Mouse (Mus musculus): Measurements from ENCODE around the gene Wdtc1.

Wdtc1 gene

GRCm38 (mm10) chr4:133282656-133283055 is 70.6 kb downstream of the Wdtc1 start:
- no peak for DNase-seq (ENCODE audit: low spot score in 2 of 2)

- no peak for DNase-seq (ENCODE audit: low spot score in 2 of 2)
Measured at GRCm38 (mm10) chr4:133281951-133282481, 71.3 kb downstream of the Wdtc1 start.

- DNase-seq (ENCODE audit: low spot score in 2 of 2), result no peak
Measured at GRCm38 (mm10) chr4:133281513-133281912, 71.8 kb downstream of the Wdtc1 start.

- DNase-seq (ENCODE audit: low spot score in 2 of 2), result no peak
Measured at GRCm38 (mm10) chr4:133278482-133278881, 74.8 kb downstream of the Wdtc1 start.

GRCm38 (mm10) chr4:133278067-133278466 is 75.2 kb downstream of the Wdtc1 start:
- DNase-seq (ENCODE audit: low spot score in 2 of 2), result no peak

GRCm38 (mm10) chr4:133277104-133278026 is 75.9 kb downstream of the Wdtc1 start, which contains the start of gene Tmem222:
Gene Tmem222, minus strand, starts transcription at chr4:133277792.
- peak; percentile 93 to 94 for DNase-seq (ENCODE audit: low spot score in 2 of 2)

- no peak for DNase-seq (ENCODE audit: low spot score in 2 of 2)
Measured at GRCm38 (mm10) chr4:133270929-133271328, 82.4 kb downstream of the Wdtc1 start.

- DNase-seq (ENCODE audit: low spot score in 2 of 2), result no peak
Measured at GRCm38 (mm10) chr4:133269596-133269995, 83.7 kb downstream of the Wdtc1 start.

GRCm38 (mm10) chr4:133268931-133269330 is 84.3 kb downstream of the Wdtc1 start:
- DNase-seq (ENCODE audit: low spot score in 2 of 2), result no peak

GRCm38 (mm10) chr4:133266248-133266880 is 86.9 kb downstream of the Wdtc1 start:
- no peak for DNase-seq (ENCODE audit: low spot score in 2 of 2)

- DNase-seq (ENCODE audit: low spot score in 2 of 2), result no peak
Measured at GRCm38 (mm10) chr4:133265759-133266158, 87.5 kb downstream of the Wdtc1 start.

GRCm38 (mm10) chr4:133265297-133265696 is 88.0 kb downstream of the Wdtc1 start:
- DNase-seq (ENCODE audit: low spot score in 2 of 2), result no peak

GRCm38 (mm10) chr4:133264559-133264958 is 88.7 kb downstream of the Wdtc1 start:
- no peak for DNase-seq (ENCODE audit: low spot score in 2 of 2)

- no peak for DNase-seq (ENCODE audit: low spot score in 2 of 2)
Measured at GRCm38 (mm10) chr4:133263756-133264155, 89.5 kb downstream of the Wdtc1 start.

GRCm38 (mm10) chr4:133262882-133263281 is 90.4 kb downstream of the Wdtc1 start, which contains the start of gene Sytl1:
Gene Sytl1, minus strand, starts transcription at chr4:133263113.
- no peak for DNase-seq (ENCODE audit: low spot score in 2 of 2)

GRCm38 (mm10) chr4:133262375-133262765 is 90.9 kb downstream of the Wdtc1 start:
- no peak for DNase-seq (ENCODE audit: low spot score in 2 of 2)

- no peak for DNase-seq (ENCODE audit: low spot score in 2 of 2)
Measured at GRCm38 (mm10) chr4:133261641-133262374, 91.5 kb downstream of the Wdtc1 start.

- DNase-seq (ENCODE audit: low spot score in 2 of 2), result no peak
Measured at GRCm38 (mm10) chr4:133257798-133258408, 95.4 kb downstream of the Wdtc1 start.

- no peak for DNase-seq (ENCODE audit: low spot score in 2 of 2)
Measured at GRCm38 (mm10) chr4:133257230-133257629, 96.1 kb downstream of the Wdtc1 start.

GRCm38 (mm10) chr4:133256820-133257219 is 96.5 kb downstream of the Wdtc1 start:
- DNase-seq (ENCODE audit: low spot score in 2 of 2), result no peak

- DNase-seq (ENCODE audit: low spot score in 2 of 2), result no peak
Measured at GRCm38 (mm10) chr4:133255392-133255791, 97.9 kb downstream of the Wdtc1 start.

All from frontal cortex, postnatal 14 days (tissue).